Mouse (Mus musculus) thymus, adult 2 months (tissue): ENCODE measurements around the gene Wars2. TPM values are rescaled to one million over a fixed set of nuclear protein-coding genes. Genes with fewer than 3 reads are reported as not detected.
A peak's percentile ranks its signal among the peaks of the same experiment; 100 is the strongest.

ENCODE experiments used
- DNase-seq: peaks from one replicate; pipeline ENCODE4 v3.0.0; 2021
- H3K27ac ChIP-seq: fragments of 200-500 bp; 2 replicates; pipeline ENCODE4 v1.5.1; 2012; ENCODE audit warnings: low read length, control low read depth; ENCODE audit not compliant: control insufficient read depth, insufficient read depth
- H3K27me3 ChIP-seq: fragments of 200-500 bp; 2 replicates; pipeline ENCODE4 v1.6.1; 2012; ENCODE audit warnings: mild to moderate bottlenecking, low read length, moderate library complexity, mixed read lengths; ENCODE audit not compliant: control insufficient read depth, insufficient read depth
- H3K36me3 ChIP-seq: fragments of 200-500 bp; 2 replicates; pipeline ENCODE4 v1.6.1; 2012; ENCODE audit warnings: mild to moderate bottlenecking, low read length, moderate library complexity; ENCODE audit not compliant: control insufficient read depth, insufficient read depth
- H3K4me1 ChIP-seq: fragments of 200-500 bp; replicated peaks from 2 replicates; pipeline ENCODE4 v1.6.1; 2012; ENCODE audit warnings: low read length; ENCODE audit not compliant: control insufficient read depth, insufficient read depth
- H3K4me3 ChIP-seq: fragments of 200-500 bp; 2 replicates; pipeline ENCODE4 v1.5.1; 2012; ENCODE audit warnings: mild to moderate bottlenecking, low read length, control low read depth, moderate library complexity; ENCODE audit not compliant: control insufficient read depth, insufficient read depth
- CTCF ChIP-seq: fragments of 200-500 bp; IDR thresholded peaks from 2 replicates; pipeline ENCODE4 v1.5.1; 2012; ENCODE audit warnings: mild to moderate bottlenecking, control low read depth, low read length, moderate library complexity, borderline replicate concordance; ENCODE audit not compliant: control insufficient read depth, poor library complexity, insufficient read depth; ENCODE audit errors: extremely low read depth
- POLR2A ChIP-seq: fragments of 200-500 bp; IDR thresholded peaks from 2 replicates; pipeline ENCODE4 v1.6.1; 2012; ENCODE audit warnings: mild to moderate bottlenecking, low read length, control low read depth, moderate library complexity; ENCODE audit not compliant: control insufficient read depth, poor library complexity, insufficient read depth; ENCODE audit errors: extremely low read depth
- WGBS: fragments of 180-500 bp; shearing (Covaris S2); methylation state at CpG from one replicate; pipeline ENCODE4 v1.1.7; 2018; 5-methylcytosine and 5-hydroxymethylcytosine counted together
- polyA plus RNA-seq: library from polyadenylated mRNA; depleted of rRNA; stranded (reverse); fragments of >200 nt; gene quantifications from 2 replicates; pipeline ENCODE4 v1.2.3, GENCODE M21; 2012; rRNA removed

The Wars2 gene
- polyA plus RNA-seq, 1 experiment: 6.0 TPM

GRCm38 (mm10) chr3:99288302-99288701, 147.4 kb downstream of the Wars2 start:
- TF ChIP-seq POLR2A (no peak), CTCF (no peak)
- 44% methylated on average over 2 of the region's 2 CpGs for WGBS
- Histone ChIP-seq H3K4me3 (no peak overlapping the region), H3K27ac (no peak overlapping the region), H3K36me3 (no peaks in the 10 kb centered on the region), H3K27me3 (no peaks in the 10 kb centered on the region), H3K4me1 (no peaks in the 10 kb centered on the region)
- DNase-seq: peak; percentile 25

Other genes with a start within 250 kb of the Wars2 start
- gene Hao2, start 247.8 kb upstream of the Wars2 start, polyA plus RNA-seq: 0.18 TPM in 1 of 2 replicates, not detected in the other
- gene Tbx15, start 99.3 kb downstream of the Wars2 start, polyA plus RNA-seq: 0.34 and 0.62 TPM in 2 replicates